Mouse (Mus musculus): Measurements from ENCODE around the gene Cmc2. TPM values are rescaled to one million over a fixed set of nuclear protein-coding genes. Genes with fewer than 3 reads are reported as not detected.

Gene Cmc2
- total RNA-seq, 2 experiments from 2014 or later: 20.0 to 26.9 TPM

DNA sequence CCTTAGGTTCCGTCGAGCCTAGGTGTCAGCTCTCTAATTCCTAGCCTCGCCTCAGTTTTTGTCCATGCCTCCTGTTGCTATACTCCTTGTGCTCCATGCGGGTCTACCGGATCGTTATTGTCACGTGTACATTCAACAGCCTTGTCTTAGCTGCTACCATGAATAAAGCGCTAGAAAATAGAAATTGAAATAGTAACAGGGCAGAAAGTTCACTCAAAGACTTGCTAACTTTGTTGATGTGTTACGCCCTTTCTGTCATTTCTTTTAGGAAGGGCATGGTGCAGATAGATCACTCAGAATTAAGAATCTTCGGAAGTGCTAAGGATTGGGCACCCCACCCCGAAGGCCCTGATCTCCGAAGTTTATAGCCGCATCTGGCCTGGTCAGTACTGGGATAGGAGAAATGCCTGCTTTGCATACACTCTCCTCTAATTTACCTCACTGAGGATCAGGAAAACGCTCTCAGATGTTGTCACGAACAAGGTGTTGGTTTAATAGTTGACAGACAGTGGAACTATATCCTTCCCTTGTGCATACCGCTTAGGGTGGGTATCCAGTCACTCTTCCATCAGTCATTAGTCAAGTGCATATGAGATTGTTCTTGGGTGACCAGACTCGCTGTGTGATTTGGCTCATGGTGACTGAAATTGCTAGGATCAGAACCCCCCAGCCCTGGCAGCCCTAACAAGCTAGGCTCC, 954 bp upstream of the Cmc2 start:
- no peak for ATAC-seq (replicated peaks; ENCODE audit: low FRiP score, poor library complexity, severe bottlenecking)

DNA sequence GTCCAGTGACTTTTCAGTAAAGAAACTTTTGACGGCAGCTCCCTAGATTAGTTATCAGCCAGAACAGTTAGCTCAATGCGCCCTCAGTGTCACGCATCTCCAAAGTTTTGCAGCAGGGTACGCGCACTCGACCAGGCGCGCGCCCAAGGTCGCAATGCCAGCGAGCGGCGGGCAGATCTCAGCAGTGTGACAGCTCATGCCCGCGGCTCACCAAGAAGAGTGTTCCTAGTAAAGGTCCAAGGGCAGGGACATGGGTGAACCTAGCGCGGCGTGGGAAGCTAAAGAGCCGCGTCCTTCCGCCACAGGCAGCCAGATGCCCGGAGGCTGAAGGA, 284 bp downstream of the Cmc2 start:
- ATAC-seq (replicated peaks; ENCODE audit: low FRiP score, poor library complexity, severe bottlenecking): peak; percentile 72

DNA sequence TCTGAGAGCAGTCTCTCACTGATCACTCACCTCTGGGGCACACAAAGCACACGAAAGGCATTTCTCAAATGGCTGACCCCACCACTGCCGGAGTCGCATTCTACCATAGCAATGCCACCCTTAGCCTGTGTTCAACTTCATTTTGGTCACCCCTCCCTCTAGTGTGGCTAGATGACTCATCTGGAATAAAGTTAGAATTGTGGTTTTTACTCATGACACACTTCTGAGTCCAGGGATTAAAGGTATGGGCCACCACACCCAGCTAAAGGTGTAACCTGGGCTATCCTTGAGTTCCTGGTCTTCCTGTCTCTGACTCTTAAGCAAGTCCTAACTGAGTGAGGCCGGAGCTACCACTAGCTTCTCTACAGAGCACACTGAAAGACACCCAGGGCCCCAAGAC, 15.4 kb downstream of the Cmc2 start:
- ATAC-seq (replicated peaks; ENCODE audit: low FRiP score, poor library complexity, severe bottlenecking): no peak

DNA sequence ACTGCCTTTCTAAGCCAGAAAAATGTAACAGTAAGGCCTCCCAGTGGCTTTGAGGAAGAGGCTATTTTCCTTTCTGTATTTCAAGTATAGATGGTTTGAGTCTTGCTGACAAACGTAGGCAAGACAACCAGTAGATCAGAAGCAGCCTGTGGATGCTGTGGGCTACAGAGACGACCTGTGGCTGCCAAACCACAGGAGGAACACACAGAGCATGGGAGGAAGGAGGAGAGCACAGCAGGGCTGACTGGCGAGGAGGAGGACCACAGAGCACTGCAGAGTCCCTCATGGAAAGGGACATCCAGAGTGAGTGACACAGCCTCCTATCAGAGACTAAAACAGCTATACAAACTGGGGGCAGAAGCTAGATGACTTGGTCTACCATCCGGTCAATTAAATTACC, 16.0 kb downstream of the Cmc2 start:
- no peak for ATAC-seq (replicated peaks; ENCODE audit: low FRiP score, poor library complexity, severe bottlenecking)

DNA sequence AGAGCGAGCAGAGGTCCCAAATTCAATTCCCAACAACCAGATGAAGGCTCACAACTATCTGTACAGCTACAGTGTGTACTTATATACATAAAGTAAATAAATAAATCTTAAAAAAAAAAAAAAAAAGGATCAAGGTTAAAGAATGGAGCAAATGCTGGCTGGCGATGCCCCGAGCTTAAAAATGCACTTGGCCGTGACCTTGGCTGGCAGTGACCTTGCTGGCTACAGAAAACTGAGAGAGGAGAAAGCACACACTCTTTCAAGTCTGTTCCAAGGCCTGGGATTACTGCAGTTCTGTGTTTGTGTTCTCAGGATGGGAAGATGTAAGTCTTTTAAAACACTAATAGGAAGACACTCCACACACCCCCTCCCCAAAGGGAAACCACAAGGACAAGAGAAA, 16.5 kb downstream of the Cmc2 start:
- no peak for ATAC-seq (replicated peaks; ENCODE audit: low FRiP score, poor library complexity, severe bottlenecking)

DNA sequence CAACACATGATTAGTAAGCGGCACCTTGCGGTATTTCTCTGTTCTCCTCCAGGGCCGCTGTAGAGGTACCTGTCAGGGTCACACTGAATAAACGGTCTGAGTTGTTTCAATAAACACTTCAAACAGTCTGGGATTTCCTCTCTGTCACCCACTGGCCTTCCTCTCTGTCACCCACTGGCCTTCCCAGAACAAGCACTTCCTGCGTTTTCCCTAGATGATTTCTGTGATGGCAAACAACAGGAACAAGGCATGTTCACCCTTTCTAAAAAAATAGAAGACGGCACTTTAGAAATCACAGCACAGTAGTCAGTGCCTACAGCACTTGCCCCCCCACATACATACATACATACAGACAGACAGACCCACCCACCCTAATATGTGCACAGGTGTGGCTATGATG, 25.7 kb downstream of the Cmc2 start:
- ATAC-seq (replicated peaks; ENCODE audit: low FRiP score, poor library complexity, severe bottlenecking): no peak

DNA sequence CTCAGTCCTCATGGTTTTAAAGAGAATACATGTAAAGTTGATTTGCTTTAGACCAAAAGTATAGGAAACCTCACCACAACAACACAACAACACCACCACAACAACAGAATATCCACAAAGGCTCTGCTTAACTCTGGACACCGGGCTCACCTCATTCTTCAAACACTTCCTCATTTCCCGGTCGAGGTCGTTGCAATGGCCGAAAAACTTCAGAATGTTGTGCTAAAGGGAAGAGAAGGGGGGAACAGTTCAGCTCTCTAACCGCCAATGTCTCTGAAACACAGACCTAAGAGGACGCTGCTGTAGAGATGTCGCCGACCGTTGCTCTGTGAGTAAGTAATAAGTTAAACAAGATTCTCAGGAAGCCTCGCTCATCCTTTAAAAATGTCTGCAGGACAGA, 27.3 kb downstream of the Cmc2 start:
- ATAC-seq (replicated peaks; ENCODE audit: low FRiP score, poor library complexity, severe bottlenecking): no peak

DNA sequence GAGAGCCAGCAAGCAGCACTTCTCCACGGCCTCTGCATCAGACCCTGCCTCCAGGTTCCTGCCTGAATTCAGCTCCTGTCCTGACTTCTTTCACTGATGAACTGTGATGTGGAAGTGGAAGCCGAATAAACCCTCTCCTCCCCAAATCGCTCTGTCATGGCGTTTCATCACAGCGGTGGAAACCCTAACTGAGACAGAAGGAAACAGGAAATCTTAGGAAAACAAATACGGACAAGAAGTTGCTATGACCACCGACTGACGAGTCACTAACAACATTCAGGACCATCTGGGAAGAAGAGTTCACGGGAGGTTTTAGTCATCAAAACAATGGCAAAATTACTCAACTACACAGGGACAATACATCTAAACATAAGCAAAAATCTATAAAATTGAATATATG, 28.6 kb downstream of the Cmc2 start:
- no peak for ATAC-seq (replicated peaks; ENCODE audit: low FRiP score, poor library complexity, severe bottlenecking)

DNA sequence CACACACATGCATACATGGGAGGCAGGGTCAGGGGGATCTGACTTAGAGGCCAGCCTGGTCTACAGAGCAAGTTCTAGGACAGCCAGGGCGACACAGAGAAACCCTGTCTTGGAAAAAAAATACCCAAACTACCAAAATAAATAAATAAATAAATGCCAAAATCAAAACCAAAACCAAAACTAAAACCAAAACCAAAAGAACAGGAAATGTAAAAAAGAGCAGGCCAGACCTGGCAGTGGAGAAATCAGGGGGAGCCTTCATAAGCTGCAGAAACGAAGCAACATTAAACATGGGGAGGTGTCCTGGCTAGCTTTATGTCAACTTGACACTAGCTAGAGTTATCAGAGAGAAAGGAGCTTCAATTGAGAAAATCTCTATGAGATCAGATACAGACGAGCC, 29.1 kb downstream of the Cmc2 start:
- ATAC-seq (replicated peaks; ENCODE audit: low FRiP score, poor library complexity, severe bottlenecking): no peak

DNA sequence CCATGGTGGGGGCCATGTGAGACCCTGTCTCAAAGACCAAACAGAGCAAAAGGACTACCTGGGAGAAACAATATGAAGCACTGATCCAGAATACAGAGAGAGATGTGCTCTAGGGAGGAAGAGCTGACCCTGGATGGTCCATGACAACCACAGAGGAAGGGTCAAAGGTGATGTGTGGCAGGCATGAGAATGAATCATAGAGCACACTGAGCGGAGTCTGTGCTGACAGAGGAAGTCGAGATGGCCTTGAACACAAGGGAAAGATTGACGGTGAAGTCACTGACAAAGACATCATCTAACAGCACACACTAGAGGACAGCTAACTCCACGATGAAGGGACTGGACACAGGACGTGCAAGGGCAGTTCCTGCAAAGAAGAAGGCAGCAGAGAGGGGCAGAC, 29.8 kb downstream of the Cmc2 start:
- no peak for ATAC-seq (replicated peaks; ENCODE audit: low FRiP score, poor library complexity, severe bottlenecking)

DNA sequence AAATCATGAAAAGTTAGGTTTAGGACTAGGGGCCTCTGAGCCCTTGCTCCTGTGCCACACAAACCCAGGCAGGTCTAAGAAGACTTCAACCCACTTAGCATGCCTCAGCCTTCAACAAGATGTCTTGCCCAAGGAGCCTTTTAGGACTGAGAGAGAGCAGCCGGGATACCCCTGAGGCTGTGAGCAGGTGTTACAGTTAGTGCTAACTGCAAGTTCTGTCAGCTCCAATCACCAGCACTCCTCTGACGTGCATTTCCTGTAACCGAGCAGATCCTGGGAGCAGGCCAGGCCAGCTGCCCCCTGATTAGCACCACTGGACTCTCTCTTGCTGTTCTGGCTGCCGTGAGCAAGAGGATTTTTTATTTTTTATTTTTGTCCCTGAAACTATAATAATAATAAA, 33.4 kb downstream of the Cmc2 start:
- no peak for ATAC-seq (replicated peaks; ENCODE audit: low FRiP score, poor library complexity, severe bottlenecking)

DNA sequence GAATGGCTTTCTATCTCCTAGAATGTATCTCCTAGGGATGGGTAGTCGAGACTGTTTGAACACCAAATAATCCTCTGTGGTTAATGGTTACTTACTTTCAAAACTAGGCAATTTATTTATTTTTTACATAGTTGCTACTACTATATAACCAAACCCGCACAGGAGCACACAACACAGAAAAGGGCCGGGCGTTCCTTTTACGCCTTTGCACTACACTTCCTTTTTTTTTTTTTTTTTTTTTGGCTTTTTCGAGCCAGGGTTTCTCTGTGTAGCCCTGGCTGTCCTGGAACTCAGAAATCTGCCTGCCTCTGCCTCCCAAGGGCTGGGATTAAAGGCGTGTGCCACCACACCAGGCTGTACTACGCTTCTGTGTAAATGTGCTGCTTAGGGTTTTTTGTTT, 39.9 kb downstream of the Cmc2 start:
- ATAC-seq (replicated peaks; ENCODE audit: low FRiP score, poor library complexity, severe bottlenecking): no peak

DNA sequence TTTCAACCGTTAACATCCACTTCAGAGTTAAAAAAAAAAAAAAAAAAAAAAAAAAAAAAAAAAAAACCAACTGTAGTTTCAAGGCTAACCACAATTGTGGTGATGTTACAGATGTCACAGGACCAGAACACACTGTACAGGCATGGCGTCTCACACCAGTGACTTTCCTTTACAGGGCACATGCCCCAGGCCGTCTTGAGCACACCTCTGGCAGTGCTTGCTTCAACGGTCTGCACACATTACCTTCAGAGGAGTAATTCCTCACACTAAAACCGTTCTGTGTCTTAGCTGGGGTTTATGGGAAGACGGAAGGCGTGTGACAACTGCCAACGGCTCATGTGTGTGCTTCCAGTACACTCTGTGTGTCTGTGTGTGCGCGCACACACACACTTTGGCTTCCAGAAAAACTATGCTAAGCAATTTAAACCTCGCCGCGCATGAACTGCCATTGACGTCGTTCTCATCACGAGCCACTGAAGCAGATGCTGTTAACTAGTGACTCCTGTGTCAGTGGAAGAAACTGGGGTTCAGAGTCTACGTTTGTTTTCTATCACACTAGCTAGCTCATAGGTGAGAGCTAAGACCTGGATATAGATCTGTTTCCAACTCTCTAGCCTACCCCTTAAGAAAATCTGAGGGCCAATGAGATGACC, 45.3 kb downstream of the Cmc2 start:
- ATAC-seq (replicated peaks; ENCODE audit: low FRiP score, poor library complexity, severe bottlenecking): no peak

DNA sequence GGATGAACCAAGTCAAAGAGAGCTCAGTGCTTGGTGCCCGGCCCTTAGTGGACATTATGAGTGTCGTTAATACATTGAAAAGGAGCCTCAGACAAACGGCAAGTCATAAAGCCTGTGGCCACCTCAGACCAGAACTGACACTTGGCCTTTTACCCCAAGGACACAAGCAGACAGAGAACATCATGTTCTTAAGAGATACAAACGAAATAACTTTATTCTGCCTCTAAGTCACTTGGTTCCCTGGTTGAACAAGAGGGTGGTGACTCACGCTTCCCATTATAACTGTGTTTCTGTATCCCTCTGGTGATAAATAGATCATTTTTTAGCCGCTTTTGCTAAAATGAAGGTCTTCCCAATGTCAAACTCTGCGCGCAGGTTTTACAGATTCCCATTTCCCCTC, 47.3 kb downstream of the Cmc2 start:
- ATAC-seq (replicated peaks; ENCODE audit: low FRiP score, poor library complexity, severe bottlenecking): no peak

DNA sequence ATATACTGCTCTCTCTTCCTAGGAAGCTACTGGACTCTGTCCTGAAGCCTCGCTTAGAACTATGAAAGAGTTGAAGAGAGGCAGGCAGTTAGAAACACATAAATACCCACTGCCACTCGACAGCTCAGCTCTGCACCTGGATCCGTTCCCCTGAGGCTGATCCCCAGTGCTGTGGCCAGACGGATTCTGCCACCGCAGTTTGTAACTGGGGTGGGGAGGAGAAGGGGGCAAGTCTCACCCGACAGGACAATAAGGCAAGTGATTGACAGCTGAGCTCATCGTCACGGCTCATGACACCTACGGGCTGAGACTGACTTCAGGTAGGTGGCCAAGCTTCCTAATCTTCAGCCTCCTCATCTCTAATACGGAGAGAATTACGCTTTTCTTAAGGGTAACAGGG, 47.7 kb downstream of the Cmc2 start:
- no peak for ATAC-seq (replicated peaks; ENCODE audit: low FRiP score, poor library complexity, severe bottlenecking)

DNA sequence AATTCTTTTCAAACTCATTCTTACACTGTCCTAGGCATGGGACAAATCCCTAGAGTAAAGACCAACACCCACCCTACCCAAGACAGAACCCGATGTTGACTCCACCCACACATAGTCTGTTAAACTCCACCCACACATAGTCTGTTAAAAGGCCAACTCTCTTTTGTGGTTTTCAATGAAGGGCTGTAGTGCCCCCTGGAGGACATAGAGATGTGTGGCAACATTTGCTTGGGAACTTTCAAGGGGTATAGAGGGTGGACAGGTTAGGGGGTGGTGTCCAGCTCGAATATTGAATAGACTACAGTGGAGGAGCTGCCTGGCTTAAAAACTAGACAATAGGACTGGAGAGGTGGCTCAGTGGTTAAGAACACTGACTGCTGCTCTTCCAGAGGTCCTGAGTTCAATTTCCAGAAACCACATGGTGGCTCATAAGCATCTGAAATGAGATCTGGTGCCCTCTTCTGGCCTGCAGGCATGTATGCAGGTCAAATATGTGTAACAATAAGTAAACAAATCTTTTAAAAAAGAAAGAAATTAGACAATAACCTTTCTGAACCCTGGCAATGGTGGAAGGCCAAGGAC, 48.4 kb downstream of the Cmc2 start:
- no peak for ATAC-seq (replicated peaks; ENCODE audit: low FRiP score, poor library complexity, severe bottlenecking)

DNA sequence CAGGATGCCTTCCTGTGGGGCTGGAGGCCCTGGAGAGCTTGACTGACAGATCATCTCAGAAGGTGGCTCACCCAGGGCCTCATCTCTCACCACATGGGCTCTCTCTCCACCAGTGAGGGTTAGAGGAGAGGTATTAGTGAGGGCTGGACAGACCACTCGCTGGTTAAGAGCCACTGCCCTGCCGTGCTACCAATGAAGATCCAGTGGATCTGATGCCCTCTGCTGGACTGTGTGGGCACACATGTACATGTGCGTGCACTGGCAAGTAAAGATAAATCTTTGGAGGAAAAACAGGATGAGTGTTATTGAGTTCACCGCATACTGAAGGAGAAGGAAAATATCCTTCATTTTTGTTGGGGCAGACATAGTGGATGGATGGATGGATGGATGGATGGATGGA, 52.6 kb downstream of the Cmc2 start:
- no peak for ATAC-seq (replicated peaks; ENCODE audit: low FRiP score, poor library complexity, severe bottlenecking)

DNA sequence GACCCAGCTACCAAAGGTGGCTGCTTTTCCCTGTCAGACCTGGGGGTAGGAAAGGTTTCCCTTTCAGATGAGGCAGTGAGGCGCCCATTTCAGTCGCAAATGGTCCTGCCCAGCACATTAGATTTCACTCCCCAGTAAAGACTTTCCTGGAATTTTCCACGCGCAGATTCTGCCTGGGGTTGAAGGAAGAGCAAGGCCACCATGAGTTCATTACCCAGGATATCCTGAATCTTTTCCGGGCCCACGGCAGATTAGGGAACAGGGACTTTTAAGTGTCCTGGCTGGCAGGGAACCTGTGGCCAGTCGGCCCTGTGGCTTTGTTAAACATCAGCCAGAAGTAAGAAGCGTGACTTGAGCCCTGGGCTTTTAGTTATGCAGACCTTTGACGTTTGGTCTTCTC, 53.9 kb downstream of the Cmc2 start:
- ATAC-seq (replicated peaks; ENCODE audit: low FRiP score, poor library complexity, severe bottlenecking): no peak

DNA sequence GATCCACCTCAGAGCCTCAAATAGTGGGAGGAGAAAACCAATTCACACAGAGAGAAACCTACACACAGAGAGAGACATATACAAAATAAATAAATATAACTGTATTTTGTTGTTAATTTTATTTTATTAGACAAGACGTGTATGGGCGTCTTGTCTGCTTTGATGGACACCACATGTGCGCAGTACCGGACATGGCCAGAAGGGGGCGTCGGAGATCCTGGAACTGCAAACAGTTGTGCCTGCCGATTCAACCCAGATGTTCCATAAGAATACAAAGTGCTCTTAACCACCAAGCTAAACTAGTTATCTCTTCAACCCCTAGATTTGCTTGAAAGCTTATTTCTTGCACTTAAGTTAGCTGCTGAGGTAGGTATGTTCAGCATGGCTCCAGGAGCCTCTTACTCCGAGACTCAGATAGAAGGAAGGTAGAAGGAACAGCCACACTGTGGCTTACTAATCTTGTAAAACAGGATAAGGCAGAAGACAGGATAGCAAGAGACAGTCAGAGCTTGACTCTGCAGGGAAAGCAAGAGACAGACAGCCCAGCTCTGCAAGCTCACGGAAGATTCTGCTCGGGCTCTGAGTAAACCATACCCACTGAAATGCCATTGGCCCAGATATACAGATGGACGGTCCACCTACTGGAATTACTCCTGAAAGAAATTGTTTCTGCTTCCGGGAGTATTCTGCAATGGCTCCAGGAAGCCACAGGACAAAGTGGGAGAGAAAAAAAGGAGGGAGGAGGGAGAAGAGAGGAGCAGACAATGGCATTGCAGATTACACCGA, 54.9 kb downstream of the Cmc2 start:
- ATAC-seq (replicated peaks; ENCODE audit: low FRiP score, poor library complexity, severe bottlenecking): no peak; the same call in 1 of the 2 replicates

DNA sequence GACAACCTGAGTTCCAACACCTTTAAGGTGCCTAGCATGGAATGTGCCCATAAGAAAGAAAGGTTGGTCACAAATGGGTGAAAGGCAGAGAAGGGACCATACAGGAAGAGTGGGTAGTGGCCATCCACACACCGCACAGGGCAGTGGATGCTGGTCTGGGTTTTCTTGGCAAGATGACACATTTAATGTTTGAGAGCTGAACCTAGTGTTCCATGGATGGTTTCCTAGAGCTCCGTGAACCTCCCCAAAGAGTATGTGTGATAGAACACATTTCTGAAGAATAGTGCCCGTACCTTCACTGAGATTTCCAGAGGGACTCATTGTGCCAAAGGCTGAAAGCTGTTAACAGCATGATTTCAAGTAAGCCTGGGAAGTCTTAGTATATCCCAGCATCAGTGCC, 56.7 kb downstream of the Cmc2 start:
- ATAC-seq (replicated peaks; ENCODE audit: low FRiP score, poor library complexity, severe bottlenecking): no peak

DNA sequence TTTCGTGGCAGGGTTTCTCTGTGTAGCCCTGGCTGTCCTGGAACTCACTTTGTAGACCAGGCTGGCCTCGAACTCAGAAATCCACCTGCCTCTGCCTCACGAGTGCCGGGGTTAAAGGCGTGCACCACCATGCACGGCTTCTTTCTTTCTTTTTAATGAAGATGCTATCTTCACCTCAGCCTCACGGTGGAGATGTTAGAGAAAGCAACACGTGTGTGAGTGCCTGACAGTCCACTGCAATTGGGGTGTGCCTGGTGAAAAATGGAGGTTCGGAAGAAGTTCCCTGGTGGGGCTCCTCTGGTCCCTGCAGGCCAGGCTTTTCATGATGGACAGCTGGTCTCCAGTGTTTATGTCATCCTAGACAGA, 57.2 kb downstream of the Cmc2 start:
- ATAC-seq (replicated peaks; ENCODE audit: low FRiP score, poor library complexity, severe bottlenecking): no peak
